Mouse (Mus musculus) intestine, embryonic 14.5 days (tissue): ENCODE measurements around the gene Rab4a. TPM values are rescaled to one million over a fixed set of nuclear protein-coding genes. Genes with fewer than 3 reads are reported as not detected.

ENCODE experiments used
- ATAC-seq: fragments of 200-750 bp; cut with Nextera tagmentation; replicated peaks from 2 replicates; pipeline ENCODE4 v1.8.0; 2017; ENCODE audit warnings: low read depth, moderate number of reproducible peaks, moderate TSS enrichment, moderate library complexity; ENCODE audit not compliant: low FRiP score, low TSS enrichment
- DNase-seq: peaks from one replicate; pipeline ENCODE4 v3.0.0-alpha.2; 2018; ENCODE audit warnings: low spot score
- H3K27ac ChIP-seq: fragments of 300-500 bp; sonication (generic); 2 replicates; pipeline ENCODE4 v1.5.1; 2014; ENCODE audit warnings: low read depth, mild to moderate bottlenecking, control low read depth
- H3K27me3 ChIP-seq: fragments of 300-500 bp; sonication (generic); replicated peaks from 2 replicates; pipeline ENCODE4 v1.6.1; 2014; ENCODE audit warnings: low read length, control low read depth; ENCODE audit not compliant: control insufficient read depth, insufficient read depth
- H3K36me3 ChIP-seq: fragments of 300-500 bp; sonication (generic); 2 replicates; pipeline ENCODE4 v1.6.1; 2014; ENCODE audit warnings: low read length, control low read depth; ENCODE audit not compliant: control insufficient read depth, insufficient read depth
- H3K4me1 ChIP-seq: fragments of 300-500 bp; sonication (generic); replicated peaks from 2 replicates; pipeline ENCODE4 v1.6.1; 2014; ENCODE audit warnings: low read length, control low read depth, mixed read lengths; ENCODE audit not compliant: control insufficient read depth, insufficient read depth
- H3K4me2 ChIP-seq: fragments of 300-500 bp; sonication (generic); 2 replicates; pipeline ENCODE4 v1.6.1; 2014; ENCODE audit warnings: low read length
- H3K4me3 ChIP-seq: fragments of 300-500 bp; sonication (generic); 2 replicates; pipeline ENCODE4 v1.5.1; 2014; ENCODE audit warnings: low read depth, low read length, control low read depth, mixed read lengths
- H3K9ac ChIP-seq: fragments of 300-500 bp; sonication (generic); 2 replicates; pipeline ENCODE4 v1.6.1; 2014; ENCODE audit warnings: mild to moderate bottlenecking, low read length
- H3K9me3 ChIP-seq: fragments of 300-500 bp; sonication (generic); 2 replicates; pipeline ENCODE4 v1.6.1; 2016; ENCODE audit warnings: low read length, control low read depth; ENCODE audit not compliant: control insufficient read depth
- WGBS: fragments of 180-500 bp; shearing (Covaris S2); extraction: QIAGEN DNeasy Blood & Tissue Kit; methylation state at CpG from one replicate; pipeline ENCODE4 v1.1.7; 2014; 5-methylcytosine and 5-hydroxymethylcytosine counted together
- polyA plus RNA-seq: library from polyadenylated mRNA; unstranded; fragments of >200 nt; fragmentation: Nextera tagmentation; extraction: Ambion mirVana; gene quantifications from 2 replicates; pipeline ENCODE4 v1.2.1, GENCODE M21; 2014

Gene Rab4a
- polyA plus RNA-seq, 1 experiment from 2014 or later, result 52.0 TPM

DNA sequence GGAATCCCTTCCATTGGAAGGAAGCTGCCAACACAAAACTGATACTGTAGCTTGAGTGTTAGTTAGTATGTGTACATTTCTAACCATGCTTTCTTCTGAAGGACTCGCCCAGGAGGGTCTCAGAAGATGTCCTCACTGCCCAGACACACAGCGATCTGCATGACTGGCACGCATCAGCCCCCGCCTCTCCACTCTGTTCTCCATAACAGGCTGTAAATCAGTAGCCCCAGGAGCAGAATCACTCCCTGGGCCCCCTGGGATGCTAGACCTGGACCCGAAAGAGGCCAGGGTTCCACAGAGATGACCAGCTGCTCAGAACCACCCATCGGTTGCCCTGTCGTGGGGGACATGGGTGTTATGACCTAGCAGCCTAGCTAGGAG is 13.9 kb upstream of the Rab4a start:
- H3K27ac ChIP-seq, result no peak overlapping the region
- DNase-seq (no peak), ATAC-seq (no peak)

DNA sequence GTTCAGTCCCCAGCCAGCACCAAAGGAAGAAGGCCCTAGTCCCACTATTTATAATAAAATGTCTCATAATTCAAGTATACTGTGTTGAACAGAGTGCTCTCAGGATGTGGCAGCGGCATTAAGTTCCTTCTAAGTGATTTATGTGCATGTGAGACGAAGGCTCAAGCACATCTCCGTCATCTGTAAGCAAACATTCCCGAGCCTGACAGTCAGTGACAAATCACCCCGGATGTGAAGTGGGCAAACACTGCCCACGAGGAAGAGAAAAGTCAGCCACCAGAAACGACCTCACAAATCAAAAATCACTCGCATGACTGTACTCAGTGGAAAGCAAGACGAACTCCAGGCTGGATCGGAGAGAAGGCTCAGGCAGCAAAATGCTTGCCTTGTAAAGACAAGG is 11.9 kb upstream of the Rab4a start:
- Histone ChIP-seq H3K4me1 (peaks cover 14% of the 10 kb centered on the region), H3K36me3 (no peaks in the 10 kb centered on the region), H3K27me3 (no peaks in the 10 kb centered on the region), H3K27ac (peak overlapping the region; percentile 27; the same call in 1 of the 2 replicates), H3K4me3 (no peak overlapping the region), H3K4me2 (peak overlapping the region; percentile 18; the same call in 1 of the 2 replicates), H3K9ac (no peak overlapping the region), H3K9me3 (no peaks in the 10 kb centered on the region)
- WGBS, result 9% methylated on average over 10 of the region's 10 CpGs
- DNase-seq (no peak), ATAC-seq (no peak)

More for the DNA sequence above, 13.9 kb upstream of the Rab4a start:
- 75% methylated on average over 7 of the region's 7 CpGs for WGBS
- no peak overlapping the region for H3K4me2 ChIP-seq
- H3K4me3 ChIP-seq, result no peak overlapping the region
- H3K9me3 ChIP-seq, result no peaks in the 10 kb centered on the region
- no peaks in the 10 kb centered on the region for H3K36me3 ChIP-seq
- H3K27me3 ChIP-seq, result no peaks in the 10 kb centered on the region
- H3K4me1 ChIP-seq, result peaks cover 21% of the 10 kb centered on the region
- no peak overlapping the region for H3K9ac ChIP-seq

DNA sequence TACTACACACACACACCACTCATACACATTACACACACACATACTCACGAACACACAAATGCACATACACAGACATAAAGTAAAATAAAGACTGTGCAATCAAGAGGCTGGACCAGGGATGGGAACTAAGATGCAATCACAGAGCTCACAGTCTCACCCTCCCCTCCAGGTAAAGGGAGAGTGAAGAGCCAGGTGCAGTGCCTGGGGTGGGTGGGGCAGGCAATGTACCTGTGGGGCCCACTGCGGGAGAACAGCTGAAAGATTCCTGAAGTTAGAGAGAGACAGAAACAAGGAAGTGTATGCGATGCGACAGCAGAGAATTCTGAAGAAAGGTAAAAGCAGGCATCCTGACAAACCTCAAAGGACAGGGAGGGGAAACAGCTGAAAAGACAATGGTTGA is 11.0 kb upstream of the Rab4a start:
- WGBS, result 64% methylated on average over 4 of the region's 4 CpGs
- no peak overlapping the region for H3K9ac ChIP-seq
- peaks cover 14% of the 10 kb centered on the region for H3K4me1 ChIP-seq
- no peaks in the 10 kb centered on the region for H3K9me3 ChIP-seq
- H3K27ac ChIP-seq, result no peak overlapping the region
- H3K4me3 ChIP-seq, result no peak overlapping the region
- no peaks in the 10 kb centered on the region for H3K36me3 ChIP-seq
- H3K4me2 ChIP-seq, result no peak overlapping the region
- ATAC-seq, result no peak
- DNase-seq, result no peak
- no peaks in the 10 kb centered on the region for H3K27me3 ChIP-seq

GRCm38 (mm10) chr8:123796758-123797157 is 9.0 kb upstream of the Rab4a start:
- Histone ChIP-seq H3K4me3 (no peak overlapping the region), H3K36me3 (no peaks in the 10 kb centered on the region), H3K27ac (peak overlapping the region; percentile 11; the same call in 1 of the 2 replicates), H3K4me2 (no peak overlapping the region), H3K4me1 (peaks cover 14% of the 10 kb centered on the region), H3K9me3 (no peaks in the 10 kb centered on the region), H3K27me3 (no peaks in the 10 kb centered on the region), H3K9ac (no peak overlapping the region)
- DNase-seq, result no peak
- ATAC-seq, result no peak
- WGBS, result 52% methylated on average over 4 of the region's 4 CpGs

GRCm38 (mm10) chr8:123797928-123798327 is 7.9 kb upstream of the Rab4a start:
- H3K4me2 ChIP-seq, result no peak overlapping the region
- DNase-seq, result no peak
- H3K4me1 ChIP-seq, result peaks cover 14% of the 10 kb centered on the region
- no peak for ATAC-seq
- H3K4me3 ChIP-seq, result no peak overlapping the region
- H3K27me3 ChIP-seq, result no peaks in the 10 kb centered on the region
- H3K9me3 ChIP-seq, result no peaks in the 10 kb centered on the region
- no peak overlapping the region for H3K27ac ChIP-seq
- WGBS, result 86% methylated on average over 15 of the region's 15 CpGs
- no peaks in the 10 kb centered on the region for H3K36me3 ChIP-seq
- no peak overlapping the region for H3K9ac ChIP-seq

DNA sequence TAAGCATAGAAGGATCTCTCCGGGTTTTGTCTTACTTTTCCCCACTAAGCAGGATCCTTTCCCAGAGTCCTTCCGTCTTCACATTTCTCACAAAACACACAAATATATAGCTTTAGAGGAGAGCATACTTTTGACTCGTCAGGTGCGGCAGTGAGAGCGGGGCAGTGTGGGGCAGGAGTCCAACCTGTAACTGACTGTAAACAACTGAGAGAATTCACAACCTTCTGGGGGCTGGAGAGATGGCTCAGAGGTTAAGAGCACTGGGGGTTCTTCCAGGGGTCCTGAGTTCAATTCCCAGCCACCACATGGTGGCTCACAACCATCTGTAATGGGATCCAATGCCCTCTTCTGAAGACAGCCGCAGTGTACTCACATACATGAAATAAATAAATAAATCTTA is 6.4 kb upstream of the Rab4a start:
- Histone ChIP-seq H3K4me2 (no peak overlapping the region), H3K4me3 (no peak overlapping the region), H3K4me1 (peaks cover 6% of the 10 kb centered on the region; the same call in 1 of the 2 replicates), H3K27ac (no peak overlapping the region), H3K9ac (no peak overlapping the region), H3K9me3 (no peaks in the 10 kb centered on the region), H3K27me3 (no peaks in the 10 kb centered on the region), H3K36me3 (no peaks in the 10 kb centered on the region)
- 67% methylated on average over 6 of the region's 6 CpGs for WGBS
- DNase-seq (no peak), ATAC-seq (no peak)

- Histone ChIP-seq H3K4me1 (peaks cover 4% of the 10 kb centered on the region; the same call in 1 of the 2 replicates), H3K27ac (no peak overlapping the region), H3K9ac (no peak overlapping the region), H3K27me3 (no peaks in the 10 kb centered on the region), H3K9me3 (no peaks in the 10 kb centered on the region), H3K4me3 (no peak overlapping the region), H3K4me2 (no peak overlapping the region), H3K36me3 (no peaks in the 10 kb centered on the region)
- no peak for ATAC-seq
- DNase-seq, result no peak
- WGBS, result 39% methylated on average over 3 of the region's 3 CpGs
These were observed 5.9 kb upstream of the Rab4a start for GRCm38 (mm10) chr8:123799885-123800284.

DNA sequence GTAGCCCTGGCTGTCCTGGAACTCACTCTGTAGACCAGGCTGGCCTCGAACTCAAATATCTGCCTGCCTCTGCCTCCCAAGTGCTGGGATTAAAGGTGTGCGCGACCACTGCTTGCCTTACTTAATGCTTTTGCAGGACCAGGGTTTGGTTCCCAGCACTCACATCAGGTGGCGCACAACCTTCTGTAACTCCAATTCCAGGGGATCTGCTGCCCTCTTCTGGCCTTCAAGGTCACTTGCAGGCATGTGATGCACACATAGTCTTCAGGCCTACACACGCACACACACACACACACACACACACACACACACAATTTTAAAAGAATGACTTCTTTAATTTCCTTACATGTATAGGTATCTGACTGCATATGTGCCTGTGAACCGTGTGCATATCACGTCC is 4.9 kb upstream of the Rab4a start:
- peaks cover 5% of the 10 kb centered on the region for H3K4me1 ChIP-seq
- no peaks in the 10 kb centered on the region for H3K36me3 ChIP-seq
- H3K9ac ChIP-seq, result no peak overlapping the region
- H3K27me3 ChIP-seq, result no peaks in the 10 kb centered on the region
- H3K27ac ChIP-seq, result no peak overlapping the region
- no peaks in the 10 kb centered on the region for H3K9me3 ChIP-seq
- no peak for DNase-seq
- WGBS, result 92% methylated on average over 7 of the region's 7 CpGs
- H3K4me2 ChIP-seq, result no peak overlapping the region
- ATAC-seq, result no peak
- no peak overlapping the region for H3K4me3 ChIP-seq

- H3K4me1 ChIP-seq, result peaks cover 7% of the 10 kb centered on the region
- H3K36me3 ChIP-seq, result no peaks in the 10 kb centered on the region
- no peaks in the 10 kb centered on the region for H3K9me3 ChIP-seq
- ATAC-seq, result no peak
- no peak for DNase-seq
- H3K4me3 ChIP-seq, result no peak overlapping the region
- H3K27ac ChIP-seq, result no peak overlapping the region
- H3K4me2 ChIP-seq, result no peak overlapping the region
- H3K27me3 ChIP-seq, result no peaks in the 10 kb centered on the region
- 91% methylated on average over 2 of the region's 2 CpGs for WGBS
- H3K9ac ChIP-seq, result no peak overlapping the region
These were observed 4.2 kb upstream of the Rab4a start for GRCm38 (mm10) chr8:123801538-123801937.
